Mouse (Mus musculus): ENCODE results near the gene Bms1. TPM values are rescaled to one million over a fixed set of nuclear protein-coding genes. Genes with fewer than 3 reads are reported as not detected.

Bms1 gene
- polyA plus RNA-seq, 1 experiment from 2014 or later = 36.8 TPM

DNA sequence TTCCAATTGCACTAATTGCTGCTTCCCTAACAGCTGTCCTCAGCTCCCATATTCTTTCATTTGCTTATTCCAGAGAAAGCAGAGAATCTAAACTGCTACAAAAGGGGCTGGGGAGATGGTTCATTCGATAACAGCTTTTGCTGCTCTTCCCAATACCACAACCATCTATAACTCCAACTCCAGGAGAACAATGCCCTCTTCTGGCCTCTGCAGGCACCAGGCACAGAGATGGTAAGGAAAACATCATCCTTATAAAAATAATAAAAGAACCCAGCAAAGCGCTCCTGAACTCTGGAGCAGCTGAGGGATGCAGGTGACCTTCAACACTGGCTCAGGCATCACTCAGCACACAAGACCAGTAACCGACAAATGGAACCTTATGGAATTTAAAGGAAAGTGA, 33.3 kb downstream of the Bms1 start:
- H3K4me2 ChIP-seq = no peak overlapping the region
- no peak for ATAC-seq (ENCODE audit: borderline replicate concordance, extremely low read depth, low FRiP score, low TSS enrichment)
- H3K9ac ChIP-seq = no peak overlapping the region
- peaks cover 49% of the 10 kb centered on the region for H3K36me3 ChIP-seq
- no peaks in the 10 kb centered on the region for H3K9me3 ChIP-seq
- no peaks in the 10 kb centered on the region for H3K4me1 ChIP-seq
- WGBS = 87% methylated on average over 3 of the region's 3 CpGs
- H3K27me3 ChIP-seq = no peaks in the 10 kb centered on the region
- H3K4me3 ChIP-seq = no peak overlapping the region
- no peak overlapping the region for H3K27ac ChIP-seq

- H3K27me3 ChIP-seq = 0 out of 2 replicates have a peak, but pooled peaks cover 4% of the 10 kb centered on the region
- 75% methylated on average over 4 of the region's 4 CpGs for WGBS
- no peak overlapping the region for H3K9ac ChIP-seq
- ATAC-seq (ENCODE audit: borderline replicate concordance, extremely low read depth, low FRiP score, low TSS enrichment) = no peak
- H3K4me3 ChIP-seq = no peak overlapping the region
- peaks cover 27% of the 10 kb centered on the region for H3K36me3 ChIP-seq
- H3K4me1 ChIP-seq = no peaks in the 10 kb centered on the region
- no peak overlapping the region for H3K27ac ChIP-seq
- no peak overlapping the region for H3K4me2 ChIP-seq
- H3K9me3 ChIP-seq = no peaks in the 10 kb centered on the region
These were observed 38.0 kb downstream of the Bms1 start for GRCm38 (mm10) chr6:118381234-118381633.

GRCm38 (mm10) chr6:118380630-118381029, 38.6 kb downstream of the Bms1 start:
- Histone ChIP-seq H3K9ac (no peak overlapping the region), H3K27me3 (0 out of 2 replicates have a peak, but pooled peaks cover 4% of the 10 kb centered on the region), H3K4me3 (no peak overlapping the region), H3K4me1 (no peaks in the 10 kb centered on the region), H3K9me3 (no peaks in the 10 kb centered on the region), H3K4me2 (no peak overlapping the region), H3K27ac (no peak overlapping the region), H3K36me3 (peaks cover 24% of the 10 kb centered on the region)
- no peak for ATAC-seq (ENCODE audit: borderline replicate concordance, extremely low read depth, low FRiP score, low TSS enrichment)
- 38% methylated on average over 3 of the region's 3 CpGs for WGBS

DNA sequence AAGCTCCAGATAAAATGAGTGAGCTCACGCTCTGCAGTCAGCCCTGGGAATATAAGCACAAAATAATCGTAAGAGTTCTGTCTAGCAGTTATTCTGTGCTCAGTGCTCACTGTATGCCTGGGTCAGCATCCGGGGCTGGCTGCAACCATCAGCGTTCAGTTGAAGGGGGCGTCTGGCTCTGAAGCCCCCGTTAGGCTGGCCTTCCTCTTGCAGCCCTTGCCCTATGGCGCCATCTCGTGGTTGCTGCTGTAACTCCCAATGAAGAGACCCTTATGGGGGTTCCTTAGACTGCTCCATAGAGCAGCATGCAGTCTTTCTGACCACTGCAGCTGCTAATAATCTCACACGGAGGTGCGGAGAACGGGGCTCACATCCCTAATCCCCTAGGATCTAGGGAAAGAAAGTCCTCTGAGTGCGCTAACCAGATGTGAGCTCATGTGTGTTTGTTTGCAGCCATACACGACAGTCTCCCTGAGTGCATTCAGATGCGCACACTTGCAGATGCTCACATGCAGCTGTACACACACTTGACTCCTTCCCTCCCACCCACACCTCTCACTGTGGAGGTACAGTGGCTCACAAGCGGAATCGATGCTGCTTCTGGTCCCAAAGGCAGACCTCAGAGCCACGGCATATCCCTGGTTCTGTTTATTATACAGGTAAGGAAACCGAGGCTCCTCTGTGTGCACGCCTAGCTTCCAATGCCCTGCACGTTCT, 39.7 kb downstream of the Bms1 start:
- H3K27ac ChIP-seq = no peak overlapping the region
- H3K27me3 ChIP-seq = peaks cover 4% of the 10 kb centered on the region; the same call in 1 of the 2 replicates
- H3K9ac ChIP-seq = no peak overlapping the region
- no peak overlapping the region for H3K4me3 ChIP-seq
- H3K4me1 ChIP-seq = no peaks in the 10 kb centered on the region
- H3K36me3 ChIP-seq = peaks cover 22% of the 10 kb centered on the region
- no peak overlapping the region; the same call in 1 of the 2 replicates for H3K4me2 ChIP-seq
- WGBS = 30% methylated on average over 20 of the region's 20 CpGs
- ATAC-seq (ENCODE audit: borderline replicate concordance, extremely low read depth, low FRiP score, low TSS enrichment) = peak; percentile 62; the same call in 1 of the 2 replicates
- no peaks in the 10 kb centered on the region for H3K9me3 ChIP-seq

DNA sequence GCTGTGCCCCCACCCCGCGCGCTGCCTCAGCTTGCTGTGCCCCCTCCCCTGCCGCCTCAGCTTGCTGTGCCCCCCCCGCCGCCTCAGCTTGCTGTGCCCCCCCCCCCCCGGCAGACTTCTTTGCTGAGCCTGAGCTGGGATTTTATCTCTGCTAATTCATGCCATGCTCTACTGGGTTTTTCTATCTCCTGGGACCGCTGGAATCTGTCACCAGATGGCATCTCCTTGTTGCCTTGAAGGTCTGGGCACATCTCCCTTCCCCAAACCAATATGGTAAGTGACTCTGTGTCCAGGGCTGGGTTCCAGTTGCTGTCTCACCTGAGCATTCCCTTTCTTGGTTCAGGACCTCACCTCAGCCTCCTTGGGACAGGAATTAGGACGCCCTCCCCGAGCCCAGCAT, 41.7 kb downstream of the Bms1 start:
- H3K9me3 ChIP-seq = no peaks in the 10 kb centered on the region
- no peak overlapping the region for H3K27ac ChIP-seq
- no peak for ATAC-seq (ENCODE audit: borderline replicate concordance, extremely low read depth, low FRiP score, low TSS enrichment)
- WGBS = 69% methylated on average over 7 of the region's 10 CpGs
- no peak overlapping the region for H3K9ac ChIP-seq
- H3K4me1 ChIP-seq = no peaks in the 10 kb centered on the region
- H3K27me3 ChIP-seq = peaks cover 6% of the 10 kb centered on the region; the same call in 1 of the 2 replicates
- H3K4me2 ChIP-seq = no peak overlapping the region
- no peak overlapping the region for H3K4me3 ChIP-seq
- H3K36me3 ChIP-seq = peaks cover 4% of the 10 kb centered on the region; the same call in 1 of the 2 replicates

GRCm38 (mm10) chr6:118376023-118376422, 43.3 kb downstream of the Bms1 start:
- H3K4me3 ChIP-seq = no peak overlapping the region
- no peaks in the 10 kb centered on the region for H3K36me3 ChIP-seq
- H3K9me3 ChIP-seq = no peaks in the 10 kb centered on the region
- no peaks in the 10 kb centered on the region for H3K4me1 ChIP-seq
- no peak overlapping the region for H3K9ac ChIP-seq
- peaks cover 6% of the 10 kb centered on the region; the same call in 1 of the 2 replicates for H3K27me3 ChIP-seq
- WGBS = 33% methylated on average over 10 of the region's 10 CpGs
- ATAC-seq (ENCODE audit: borderline replicate concordance, extremely low read depth, low FRiP score, low TSS enrichment) = no peak
- no peak overlapping the region for H3K4me2 ChIP-seq
- H3K27ac ChIP-seq = no peak overlapping the region

- WGBS = 42% methylated on average over 3 of the region's 3 CpGs
- H3K27ac ChIP-seq = no peak overlapping the region
These were observed 43.8 kb downstream of the Bms1 start for GRCm38 (mm10) chr6:118375457-118375856.

GRCm38 (mm10) chr6:118375026-118375425, 44.2 kb downstream of the Bms1 start:
- WGBS = 72% methylated on average over 3 of the region's 3 CpGs

More at GRCm38 (mm10) chr6:118375457-118375856, 43.8 kb downstream of the Bms1 start:
- Histone ChIP-seq H3K4me1 (no peaks in the 10 kb centered on the region), H3K4me2 (no peak overlapping the region), H3K27me3 (peaks cover 6% of the 10 kb centered on the region; the same call in 1 of the 2 replicates), H3K9me3 (no peaks in the 10 kb centered on the region), H3K36me3 (no peaks in the 10 kb centered on the region), H3K9ac (no peak overlapping the region), H3K4me3 (no peak overlapping the region)
- ATAC-seq (ENCODE audit: borderline replicate concordance, extremely low read depth, low FRiP score, low TSS enrichment) = no peak

GRCm38 (mm10) chr6:118373294-118373693, 46.0 kb downstream of the Bms1 start:
- no peak for ATAC-seq (ENCODE audit: borderline replicate concordance, extremely low read depth, low FRiP score, low TSS enrichment)
- Histone ChIP-seq H3K4me2 (no peak overlapping the region), H3K9me3 (no peaks in the 10 kb centered on the region), H3K9ac (no peak overlapping the region), H3K36me3 (no peaks in the 10 kb centered on the region), H3K4me1 (no peaks in the 10 kb centered on the region), H3K27ac (no peak overlapping the region), H3K27me3 (peaks cover 6% of the 10 kb centered on the region; the same call in 1 of the 2 replicates), H3K4me3 (no peak overlapping the region)
- WGBS = 36% methylated on average over 5 of the region's 5 CpGs

More at GRCm38 (mm10) chr6:118375026-118375425, 44.2 kb downstream of the Bms1 start:
- Histone ChIP-seq H3K4me2 (no peak overlapping the region), H3K9me3 (no peaks in the 10 kb centered on the region), H3K9ac (no peak overlapping the region), H3K27me3 (peaks cover 6% of the 10 kb centered on the region; the same call in 1 of the 2 replicates), H3K36me3 (no peaks in the 10 kb centered on the region), H3K4me3 (no peak overlapping the region), H3K4me1 (no peaks in the 10 kb centered on the region), H3K27ac (no peak overlapping the region)
- ATAC-seq (ENCODE audit: borderline replicate concordance, extremely low read depth, low FRiP score, low TSS enrichment) = no peak

- H3K27ac ChIP-seq = no peak overlapping the region
- H3K4me2 ChIP-seq = no peak overlapping the region
- no peaks in the 10 kb centered on the region for H3K4me1 ChIP-seq
- no peak for ATAC-seq (ENCODE audit: borderline replicate concordance, extremely low read depth, low FRiP score, low TSS enrichment)
- H3K27me3 ChIP-seq = peaks cover 5% of the 10 kb centered on the region; the same call in 1 of the 2 replicates
- H3K9me3 ChIP-seq = no peaks in the 10 kb centered on the region
- no peaks in the 10 kb centered on the region for H3K36me3 ChIP-seq
- 51% methylated on average over 5 of the region's 5 CpGs for WGBS
- no peak overlapping the region for H3K4me3 ChIP-seq
- H3K9ac ChIP-seq = no peak overlapping the region
These were observed 46.5 kb downstream of the Bms1 start for GRCm38 (mm10) chr6:118372794-118373193.

DNA sequence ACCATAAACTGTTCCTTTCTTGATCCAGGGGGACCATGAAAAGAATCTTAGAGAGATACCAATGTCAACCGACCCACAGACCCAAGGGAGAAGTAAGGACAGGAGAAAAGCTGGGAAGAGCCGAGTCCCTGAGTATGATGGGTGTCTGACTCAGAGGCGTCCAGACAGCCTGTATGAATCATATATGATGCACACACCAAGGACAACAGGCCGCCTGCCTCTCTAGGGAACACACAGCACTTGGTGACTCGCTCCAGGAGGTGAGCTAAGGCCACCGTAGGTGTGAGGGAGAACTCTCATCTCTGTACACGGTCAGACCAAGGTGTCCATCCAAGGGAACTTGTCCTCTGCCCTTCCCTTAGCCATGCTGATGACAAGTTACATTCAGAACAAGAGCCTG, 51.8 kb downstream of the Bms1 start:
- H3K9me3 ChIP-seq = no peaks in the 10 kb centered on the region
- H3K36me3 ChIP-seq = no peaks in the 10 kb centered on the region
- WGBS = 77% methylated on average over 7 of the region's 7 CpGs
- no peaks in the 10 kb centered on the region for H3K4me1 ChIP-seq
- H3K9ac ChIP-seq = no peak overlapping the region
- no peak overlapping the region for H3K4me3 ChIP-seq
- H3K27ac ChIP-seq = no peak overlapping the region
- H3K4me2 ChIP-seq = no peak overlapping the region
- no peaks in the 10 kb centered on the region for H3K27me3 ChIP-seq
- ATAC-seq (ENCODE audit: borderline replicate concordance, extremely low read depth, low FRiP score, low TSS enrichment) = no peak

GRCm38 (mm10) chr6:118366196-118366595, 53.1 kb downstream of the Bms1 start:
- ATAC-seq (ENCODE audit: borderline replicate concordance, extremely low read depth, low FRiP score, low TSS enrichment) = no peak
- WGBS = 45% methylated on average over 3 of the region's 3 CpGs
- H3K9me3 ChIP-seq = no peaks in the 10 kb centered on the region
- no peak overlapping the region for H3K4me2 ChIP-seq
- H3K9ac ChIP-seq = no peak overlapping the region
- H3K4me3 ChIP-seq = no peak overlapping the region
- H3K27me3 ChIP-seq = no peaks in the 10 kb centered on the region
- H3K36me3 ChIP-seq = no peaks in the 10 kb centered on the region
- no peaks in the 10 kb centered on the region for H3K4me1 ChIP-seq
- no peak overlapping the region for H3K27ac ChIP-seq
